Mouse (Mus musculus) heart, embryonic 16.5 days (tissue): ENCODE data around the gene Gm20388. TPM values are rescaled to one million over a fixed set of nuclear protein-coding genes. Genes with fewer than 3 reads are reported as not detected.

ENCODE experiments used
- ATAC-seq: fragments of 200-750 bp; cut with Nextera tagmentation; replicated peaks from 2 replicates; pipeline ENCODE4 v1.8.0; 2017; ENCODE audit warnings: moderate number of reproducible peaks; ENCODE audit not compliant: insufficient read depth, low FRiP score; ENCODE audit errors: extremely low read depth
- H3K27ac ChIP-seq: fragments of 300-500 bp; sonication (generic); 2 replicates; pipeline ENCODE4 v1.5.1; 2014; ENCODE audit warnings: mild to moderate bottlenecking, low read length, control low read depth, moderate library complexity
- H3K27me3 ChIP-seq: fragments of 300-500 bp; sonication (generic); 2 replicates; pipeline ENCODE4 v1.6.1; 2014; ENCODE audit warnings: low read length, mixed read lengths; ENCODE audit not compliant: control insufficient read depth, insufficient read depth
- H3K36me3 ChIP-seq: fragments of 300-500 bp; sonication (generic); 2 replicates; pipeline ENCODE4 v1.6.1; 2014; ENCODE audit not compliant: control insufficient read depth, insufficient read depth
- H3K4me1 ChIP-seq: fragments of 300-500 bp; sonication (generic); 2 replicates; pipeline ENCODE4 v1.6.1; 2014; ENCODE audit warnings: low read length, mixed read lengths; ENCODE audit not compliant: control insufficient read depth, insufficient read depth
- H3K4me2 ChIP-seq: fragments of 300-500 bp; sonication (generic); 2 replicates; pipeline ENCODE4 v1.6.1; 2014; ENCODE audit warnings: low read depth, mild to moderate bottlenecking, control low read depth, low read length
- H3K4me3 ChIP-seq: fragments of 300-500 bp; sonication (generic); 2 replicates; pipeline ENCODE4 v1.5.1; 2014; ENCODE audit warnings: mild to moderate bottlenecking, control low read depth, low read length
- H3K9ac ChIP-seq: fragments of 300-500 bp; sonication (generic); 2 replicates; pipeline ENCODE4 v1.6.1; 2014; ENCODE audit warnings: low read length, control low read depth
- H3K9me3 ChIP-seq: fragments of 300-500 bp; sonication (generic); replicated peaks from 2 replicates; pipeline ENCODE4 v1.6.1; 2016; ENCODE audit warnings: low read length; ENCODE audit not compliant: control insufficient read depth
- WGBS: fragments of 180-500 bp; shearing (Covaris S2); extraction: QIAGEN DNeasy Blood & Tissue Kit; methylation state at CpG from one replicate; pipeline ENCODE4 v1.1.7; 2014; 5-methylcytosine and 5-hydroxymethylcytosine counted together
- polyA plus RNA-seq: library from polyadenylated mRNA; unstranded; fragments of >200 nt; fragmentation: Nextera tagmentation; extraction: Ambion mirVana; gene quantifications from 2 replicates; pipeline ENCODE4 v1.2.1, GENCODE M21; 2015

Gm20388 gene
- polyA plus RNA-seq, 1 experiment from 2014 or later, result 4.5 TPM

GRCm38 (mm10) chr8:120136618-120137017 is 226.0 kb downstream of the Gm20388 start:
- Histone ChIP-seq H3K4me3 (no peak overlapping the region), H3K36me3 (no peaks in the 10 kb centered on the region), H3K9ac (no peak overlapping the region), H3K27me3 (no peaks in the 10 kb centered on the region), H3K9me3 (no peaks in the 10 kb centered on the region), H3K4me1 (peaks cover 23% of the 10 kb centered on the region), H3K27ac (no peak overlapping the region), H3K4me2 (no peak overlapping the region)
- peak; percentile 32 for ATAC-seq
- WGBS, result 46% methylated on average over 7 of the region's 7 CpGs

GRCm38 (mm10) chr8:120138958-120139357 is 228.3 kb downstream of the Gm20388 start:
- no peaks in the 10 kb centered on the region for H3K36me3 ChIP-seq
- H3K9ac ChIP-seq, result no peak overlapping the region
- peaks cover 26% of the 10 kb centered on the region for H3K4me1 ChIP-seq
- H3K4me3 ChIP-seq, result no peak overlapping the region
- no peak overlapping the region for H3K27ac ChIP-seq
- H3K9me3 ChIP-seq, result no peaks in the 10 kb centered on the region
- H3K4me2 ChIP-seq, result no peak overlapping the region
- 92% methylated on average over 2 of the region's 2 CpGs for WGBS
- no peak for ATAC-seq
- H3K27me3 ChIP-seq, result no peaks in the 10 kb centered on the region

- Histone ChIP-seq H3K27me3 (no peaks in the 10 kb centered on the region), H3K4me3 (no peak overlapping the region), H3K4me2 (no peak overlapping the region), H3K9me3 (no peaks in the 10 kb centered on the region), H3K27ac (peak overlapping the region; percentile 61), H3K9ac (peak overlapping the region; percentile 6), H3K36me3 (no peaks in the 10 kb centered on the region), H3K4me1 (peaks cover 36% of the 10 kb centered on the region)
- no peak for ATAC-seq
- WGBS, result 35% methylated on average over 3 of the region's 3 CpGs
Observed at GRCm38 (mm10) chr8:120140769-120141168, 230.1 kb downstream of the Gm20388 start.

GRCm38 (mm10) chr8:120143911-120144651 is 233.4 kb downstream of the Gm20388 start:
- H3K36me3 ChIP-seq, result no peaks in the 10 kb centered on the region
- no peak overlapping the region for H3K9ac ChIP-seq
- H3K27me3 ChIP-seq, result no peaks in the 10 kb centered on the region
- no peak overlapping the region for H3K4me2 ChIP-seq
- 48% methylated on average over 15 of the region's 15 CpGs for WGBS
- H3K4me1 ChIP-seq, result peaks cover 31% of the 10 kb centered on the region
- no peak overlapping the region for H3K27ac ChIP-seq
- no peak for ATAC-seq
- H3K9me3 ChIP-seq, result no peaks in the 10 kb centered on the region
- no peak overlapping the region for H3K4me3 ChIP-seq

- H3K4me2 ChIP-seq, result no peak overlapping the region
- WGBS, result 39% methylated on average over 12 of the region's 12 CpGs
- no peak for ATAC-seq
- H3K36me3 ChIP-seq, result no peaks in the 10 kb centered on the region
- peaks cover 29% of the 10 kb centered on the region for H3K4me1 ChIP-seq
- no peaks in the 10 kb centered on the region for H3K9me3 ChIP-seq
- H3K27ac ChIP-seq, result no peak overlapping the region
- no peaks in the 10 kb centered on the region for H3K27me3 ChIP-seq
- H3K9ac ChIP-seq, result no peak overlapping the region
- H3K4me3 ChIP-seq, result no peak overlapping the region
Observed at GRCm38 (mm10) chr8:120144652-120145301, 234.1 kb downstream of the Gm20388 start.

GRCm38 (mm10) chr8:120146051-120146450 is 235.4 kb downstream of the Gm20388 start:
- no peaks in the 10 kb centered on the region for H3K36me3 ChIP-seq
- ATAC-seq, result no peak
- no peak overlapping the region for H3K4me2 ChIP-seq
- H3K4me1 ChIP-seq, result peaks cover 16% of the 10 kb centered on the region
- no peaks in the 10 kb centered on the region for H3K27me3 ChIP-seq
- no peak overlapping the region for H3K9ac ChIP-seq
- WGBS, result 84% methylated on average over 1 of the region's 1 CpGs
- H3K27ac ChIP-seq, result no peak overlapping the region
- H3K4me3 ChIP-seq, result no peak overlapping the region
- no peaks in the 10 kb centered on the region for H3K9me3 ChIP-seq

- Histone ChIP-seq H3K4me1 (0 out of 2 replicates have a peak, but pooled peaks cover 2% of the 10 kb centered on the region), H3K4me3 (no peak overlapping the region), H3K9ac (no peak overlapping the region), H3K36me3 (no peaks in the 10 kb centered on the region), H3K4me2 (no peak overlapping the region), H3K9me3 (no peaks in the 10 kb centered on the region), H3K27me3 (no peaks in the 10 kb centered on the region), H3K27ac (no peak overlapping the region)
- no peak for ATAC-seq
- 55% methylated on average over 12 of the region's 12 CpGs for WGBS
Observed at GRCm38 (mm10) chr8:120150028-120150427, 239.4 kb downstream of the Gm20388 start.

- no peaks in the 10 kb centered on the region for H3K4me1 ChIP-seq
- WGBS, result 72% methylated on average over 9 of the region's 9 CpGs
Observed at GRCm38 (mm10) chr8:120151151-120151550, 240.5 kb downstream of the Gm20388 start.

GRCm38 (mm10) chr8:120152636-120153035 is 242.0 kb downstream of the Gm20388 start:
- no peak for ATAC-seq
- Histone ChIP-seq H3K9ac (no peak overlapping the region), H3K4me3 (no peak overlapping the region), H3K27me3 (no peaks in the 10 kb centered on the region), H3K36me3 (no peaks in the 10 kb centered on the region), H3K4me2 (no peak overlapping the region), H3K4me1 (no peaks in the 10 kb centered on the region), H3K27ac (no peak overlapping the region), H3K9me3 (no peaks in the 10 kb centered on the region)
- 56% methylated on average over 7 of the region's 7 CpGs for WGBS

More at GRCm38 (mm10) chr8:120151151-120151550, 240.5 kb downstream of the Gm20388 start:
- Histone ChIP-seq H3K27me3 (no peaks in the 10 kb centered on the region), H3K36me3 (no peaks in the 10 kb centered on the region), H3K9me3 (no peaks in the 10 kb centered on the region), H3K27ac (no peak overlapping the region), H3K9ac (no peak overlapping the region), H3K4me3 (no peak overlapping the region), H3K4me2 (no peak overlapping the region)
- no peak for ATAC-seq
